Mouse (Mus musculus) heart, adult 9 months (tissue): ENCODE data around the gene Klk1b4.
"Not testable (repeated sequence)": the region's sequence is repeated elsewhere in the genome, so short reads cannot be mapped to it uniquely, and the experiment has no call there.

Experiments used
- DNase-seq, 2 experiments: peaks; one replicate each; pipeline ENCODE4 v3.0.0; 2022; ENCODE audit warnings: low spot score in 2 of 2

Klk1b4 gene

GRCm38 (mm10) chr7:44207135-44207534 lies at the start of gene Klk1b4:
Klk1b4 (plus strand) TSS chr7:44207435.
- not testable (repeated sequence) for DNase-seq

GRCm38 (mm10) chr7:44179299-44180045 lies 27.8 kb upstream of the Klk1b4 start:
- no peak for DNase-seq

GRCm38 (mm10) chr7:44186516-44186915 lies 20.7 kb upstream of the Klk1b4 start:
- DNase-seq = not testable (repeated sequence)

GRCm38 (mm10) chr7:44187936-44188335 lies 19.3 kb upstream of the Klk1b4 start, which contains the start of gene Klk1b24:
Klk1b24 (plus strand) TSS chr7:44188236.
- not testable (repeated sequence) for DNase-seq

GRCm38 (mm10) chr7:44193466-44193865 lies 13.8 kb upstream of the Klk1b4 start:
- not testable (repeated sequence) for DNase-seq

- no peak for DNase-seq
These were observed 9.3 kb upstream of the Klk1b4 start, which contains the start of gene Klk1b3 for GRCm38 (mm10) chr7:44197891-44198290. Klk1b3 (plus strand) TSS chr7:44198191.

- no peak for DNase-seq
These were observed 1.1 kb downstream of the Klk1b4 start for GRCm38 (mm10) chr7:44208307-44208706.

GRCm38 (mm10) chr7:44215645-44216044 lies 8.4 kb downstream of the Klk1b4 start, which contains the start of gene Klk1b5:
Klk1b5 (plus strand) TSS chr7:44215945.
- DNase-seq = no peak

- not testable (repeated sequence) for DNase-seq
These were observed 14.4 kb downstream of the Klk1b4 start for GRCm38 (mm10) chr7:44221601-44222000.

- not testable (repeated sequence) for DNase-seq
These were observed 15.1 kb downstream of the Klk1b4 start for GRCm38 (mm10) chr7:44222335-44222734.

GRCm38 (mm10) chr7:44225076-44225475 lies 17.8 kb downstream of the Klk1b4 start, which contains the start of gene Klk1:
Klk1 (plus strand) TSS chr7:44225360.
- DNase-seq = no peak

GRCm38 (mm10) chr7:44235909-44236308 lies 28.7 kb downstream of the Klk1b4 start, which contains the start of gene Gm36864:
Gm36864 (plus strand) TSS chr7:44236177.
- DNase-seq = no peak

GRCm38 (mm10) chr7:44239913-44240312 lies 32.7 kb downstream of the Klk1b4 start:
- no peak for DNase-seq

- DNase-seq = no peak
These were observed 33.5 kb downstream of the Klk1b4 start for GRCm38 (mm10) chr7:44240712-44241111.

- no peak for DNase-seq
These were observed 33.9 kb downstream of the Klk1b4 start for GRCm38 (mm10) chr7:44241163-44241562.

- DNase-seq = no peak
These were observed 36.8 kb downstream of the Klk1b4 start for GRCm38 (mm10) chr7:44244080-44244479.

GRCm38 (mm10) chr7:44246055-44246983 lies 39.1 kb downstream of the Klk1b4 start, which contains the start of the genes 1700028J19Rik and 2410002F23Rik:
1700028J19Rik (minus strand) TSS chr7:44246695.
2410002F23Rik (plus strand) TSS chr7:44246722.
- DNase-seq = peak; percentile 88 to 93

GRCm38 (mm10) chr7:44246984-44247470 lies 39.8 kb downstream of the Klk1b4 start:
- DNase-seq = no peak

- DNase-seq = no peak
These were observed 40.7 kb downstream of the Klk1b4 start for GRCm38 (mm10) chr7:44247971-44248370.

GRCm38 (mm10) chr7:44249248-44249647 lies 42.0 kb downstream of the Klk1b4 start:
- no peak for DNase-seq

GRCm38 (mm10) chr7:44250732-44251275 lies 43.6 kb downstream of the Klk1b4 start:
- DNase-seq = not testable (repeated sequence)
